Mouse (Mus musculus): ENCODE measurements around the gene Slc27a4.

Slc27a4 gene

DNA sequence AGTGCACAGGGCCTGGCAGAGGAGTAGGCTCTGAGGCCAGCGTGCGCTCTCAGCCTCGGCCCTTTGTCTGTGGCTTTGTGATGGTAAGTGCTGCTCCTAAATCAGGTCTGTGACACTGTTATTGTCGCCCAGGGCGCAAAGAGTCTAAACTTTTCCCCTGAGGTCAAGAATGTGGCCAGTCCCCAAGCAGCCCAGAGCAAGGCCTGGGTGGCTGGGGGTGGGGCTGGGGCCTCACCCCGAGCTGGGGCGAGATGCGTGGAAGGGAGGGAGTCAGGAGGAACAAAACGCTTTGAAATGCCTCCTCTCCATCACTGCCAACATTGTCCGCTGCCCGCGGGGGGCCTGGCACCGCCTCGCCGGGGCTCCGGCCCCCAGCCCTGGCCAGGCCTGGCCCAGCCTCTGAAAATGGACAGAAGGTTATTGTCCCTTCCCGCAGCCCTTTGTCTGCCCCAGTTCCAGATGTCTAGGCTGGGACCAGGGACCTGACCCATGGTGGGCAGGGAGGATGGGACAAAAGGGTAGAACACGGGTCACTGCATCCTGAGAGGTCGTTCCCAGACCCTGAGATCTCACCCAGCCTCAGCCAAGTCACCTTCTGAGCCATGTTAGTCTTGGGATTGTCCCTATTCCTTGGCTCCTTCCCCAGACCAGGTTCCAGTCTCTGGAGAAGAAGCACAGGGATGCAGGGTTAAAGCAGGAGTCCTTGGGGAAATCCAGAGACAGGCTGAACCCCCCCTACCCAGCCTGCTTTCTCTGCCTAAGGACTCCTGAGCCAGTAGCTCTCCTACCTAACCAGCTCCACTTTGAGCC is 54.2 kb downstream of the Slc27a4 start:
- DNase-seq (ENCODE audit: low read depth, low spot score) = no peak

DNA sequence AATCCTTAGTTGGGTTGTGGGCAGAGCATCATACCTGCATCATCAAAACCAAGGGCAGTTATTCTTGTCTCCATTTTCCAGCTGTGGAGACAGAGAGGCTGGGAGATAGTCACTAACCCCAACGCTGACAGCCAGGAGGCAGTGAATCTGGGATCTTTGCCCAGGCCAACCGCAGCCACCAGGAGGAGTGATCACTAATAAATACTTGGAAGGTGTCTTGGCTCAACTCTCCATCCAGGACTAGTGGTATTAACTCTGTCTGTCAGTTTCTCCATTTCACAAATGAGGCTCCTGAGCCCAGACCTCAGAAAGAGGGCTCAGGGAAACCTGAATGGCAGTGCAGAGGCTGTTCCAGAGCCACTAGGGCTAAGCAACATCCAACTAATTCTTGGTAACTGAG is 54.9 kb downstream of the Slc27a4 start:
- no peak for DNase-seq (ENCODE audit: low read depth, low spot score)

DNA sequence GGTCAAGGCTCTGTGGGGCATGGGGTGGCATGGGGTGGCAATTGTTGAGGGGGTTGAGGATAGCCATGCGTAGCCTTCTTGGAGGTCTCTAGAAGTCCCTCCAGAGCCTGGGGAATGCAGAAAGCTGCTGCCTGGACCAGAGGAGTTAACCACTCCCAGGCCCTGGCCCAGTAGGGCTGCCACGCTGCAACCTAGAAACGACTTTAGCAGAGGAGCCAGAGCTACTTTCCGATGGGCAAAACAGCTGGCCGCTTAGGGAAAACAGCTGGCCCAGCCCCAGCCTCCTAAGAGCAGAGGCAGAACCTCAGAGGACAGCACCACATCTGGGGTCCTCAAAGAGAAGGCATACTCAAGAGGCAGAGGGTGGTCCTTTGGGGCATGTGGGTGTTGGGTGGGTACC is 55.5 kb downstream of the Slc27a4 start:
- no peak for DNase-seq (ENCODE audit: low read depth, low spot score)

DNA sequence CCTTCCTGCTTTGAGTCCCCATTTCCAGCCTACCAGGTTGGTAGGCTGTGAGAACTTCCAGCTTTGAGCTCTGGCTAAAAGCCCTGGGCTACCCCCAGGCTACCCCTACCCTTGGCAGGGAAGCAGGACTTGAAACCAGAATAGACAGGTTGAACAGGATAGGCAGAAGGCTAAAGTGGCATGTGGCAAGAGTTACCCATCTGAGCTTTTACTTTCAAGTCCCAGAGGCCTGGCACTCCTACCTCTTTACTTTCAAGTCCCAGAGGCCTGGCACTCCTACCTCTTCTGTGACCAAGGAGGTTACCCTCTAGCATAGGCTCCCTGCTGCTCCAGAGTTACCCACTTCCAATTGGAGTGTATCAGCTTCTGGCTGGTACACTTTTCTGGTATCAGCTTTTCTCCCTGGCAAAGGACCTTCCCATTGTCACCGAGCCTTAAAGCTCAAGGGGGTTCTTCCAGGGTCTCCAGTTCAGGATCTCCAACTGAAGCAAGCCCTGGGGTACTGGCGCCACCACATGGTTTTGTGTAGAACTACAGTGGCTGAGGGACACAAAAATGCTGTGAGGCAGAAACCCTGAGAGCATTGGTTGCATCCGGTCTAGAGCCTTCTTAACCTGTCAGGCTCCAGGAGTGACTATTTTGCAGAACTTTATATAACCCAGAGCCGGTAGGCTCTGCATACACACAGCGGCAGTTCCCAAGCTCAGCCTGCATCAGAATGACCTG is 56.5 kb downstream of the Slc27a4 start:
- DNase-seq (ENCODE audit: low read depth, low spot score) = peak; percentile 63

DNA sequence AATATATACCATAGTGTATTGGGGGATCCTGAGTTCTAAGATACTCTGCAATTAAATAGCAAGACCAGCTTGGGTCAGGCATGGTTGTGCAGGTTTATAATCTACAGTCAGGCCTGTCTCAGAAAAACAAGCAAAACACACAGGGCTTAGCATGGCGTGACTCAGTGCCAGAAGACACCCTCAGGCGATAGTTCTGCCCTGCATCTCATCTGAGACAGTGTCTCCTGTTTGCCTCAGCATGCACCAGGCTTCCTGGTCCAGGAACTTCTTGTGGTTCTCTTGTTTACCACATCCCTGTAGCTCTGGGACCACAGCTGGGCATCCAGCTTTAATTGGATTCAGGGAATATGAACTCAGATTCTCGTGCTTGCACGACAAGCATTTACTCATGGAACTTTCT is 62.7 kb downstream of the Slc27a4 start:
- DNase-seq (ENCODE audit: low read depth, low spot score) = no peak
